Mouse (Mus musculus): ENCODE results near the gene Zfp831. TPM values are rescaled to one million over a fixed set of nuclear protein-coding genes. Genes with fewer than 3 reads are reported as not detected.

The Zfp831 gene
- polyA plus RNA-seq, 1 experiment from 2014 or later: not detected

GRCm38 (mm10) chr2:174701351-174701750, 58.0 kb downstream of the Zfp831 start:
- Histone ChIP-seq H3K4me1 (ENCODE audit: insufficient read depth) (no peaks in the 10 kb centered on the region), H3K9ac (no peak overlapping the region), H3K4me3 (ENCODE audit: low read depth, low read length) (no peak overlapping the region), H3K9me3 (ENCODE audit: low read depth, low read length) (no peaks in the 10 kb centered on the region), H3K27ac (ENCODE audit: low read depth) (no peak overlapping the region), H3K4me2 (no peak overlapping the region), H3K36me3 (ENCODE audit: insufficient read depth) (no peaks in the 10 kb centered on the region), H3K27me3 (ENCODE audit: insufficient read depth, low read length) (no peaks in the 10 kb centered on the region)
- 76% methylated on average over 8 of the region's 8 CpGs for WGBS
- ATAC-seq (ENCODE audit: insufficient read depth): no peak
- TF ChIP-seq CTCF (IDR thresholded peaks at IDR 0.05; ENCODE audit: low read depth): no peak
- no peak for DNase-seq

GRCm38 (mm10) chr2:174707101-174707500, 63.8 kb downstream of the Zfp831 start:
- DNase-seq: no peak
- Histone ChIP-seq H3K4me3 (ENCODE audit: low read depth, low read length) (no peak overlapping the region), H3K27ac (ENCODE audit: low read depth) (0 out of 2 replicates have a peak overlapping the region, but pooled peaks have one; percentile 4), H3K4me2 (no peak overlapping the region), H3K36me3 (ENCODE audit: insufficient read depth) (no peaks in the 10 kb centered on the region), H3K9me3 (ENCODE audit: low read depth, low read length) (no peaks in the 10 kb centered on the region), H3K27me3 (ENCODE audit: insufficient read depth, low read length) (no peaks in the 10 kb centered on the region), H3K9ac (no peak overlapping the region), H3K4me1 (ENCODE audit: insufficient read depth) (no peaks in the 10 kb centered on the region)
- 61% methylated on average over 16 of the region's 16 CpGs for WGBS
- TF ChIP-seq CTCF (IDR thresholded peaks at IDR 0.05; ENCODE audit: low read depth): no peak
- ATAC-seq (ENCODE audit: insufficient read depth): no peak

- Histone ChIP-seq H3K4me1 (ENCODE audit: insufficient read depth) (no peaks in the 10 kb centered on the region), H3K27ac (ENCODE audit: low read depth) (no peak overlapping the region), H3K4me3 (ENCODE audit: low read depth, low read length) (no peak overlapping the region), H3K9ac (no peak overlapping the region), H3K27me3 (ENCODE audit: insufficient read depth, low read length) (no peaks in the 10 kb centered on the region), H3K36me3 (ENCODE audit: insufficient read depth) (no peaks in the 10 kb centered on the region), H3K4me2 (no peak overlapping the region), H3K9me3 (ENCODE audit: low read depth, low read length) (no peaks in the 10 kb centered on the region)
- DNase-seq: no peak
- 67% methylated on average over 4 of the region's 4 CpGs for WGBS
- TF ChIP-seq CTCF (IDR thresholded peaks at IDR 0.05; ENCODE audit: low read depth): no peak
- ATAC-seq (ENCODE audit: insufficient read depth): no peak
Measured at GRCm38 (mm10) chr2:174708587-174708986, 65.3 kb downstream of the Zfp831 start.

GRCm38 (mm10) chr2:174710185-174710584, 66.9 kb downstream of the Zfp831 start:
- no peak for DNase-seq
- 47% methylated on average over 3 of the region's 3 CpGs for WGBS
- H3K4me3 ChIP-seq (ENCODE audit: low read depth, low read length): no peak overlapping the region

GRCm38 (mm10) chr2:174712043-174712442, 68.7 kb downstream of the Zfp831 start:
- Histone ChIP-seq H3K27ac (ENCODE audit: low read depth) (no peak overlapping the region), H3K4me2 (no peak overlapping the region), H3K36me3 (ENCODE audit: insufficient read depth) (no peaks in the 10 kb centered on the region), H3K27me3 (ENCODE audit: insufficient read depth, low read length) (no peaks in the 10 kb centered on the region), H3K9me3 (ENCODE audit: low read depth, low read length) (no peaks in the 10 kb centered on the region), H3K9ac (no peak overlapping the region), H3K4me1 (ENCODE audit: insufficient read depth) (no peaks in the 10 kb centered on the region), H3K4me3 (ENCODE audit: low read depth, low read length) (no peak overlapping the region)
- no peak for ATAC-seq (ENCODE audit: insufficient read depth)
- 91% methylated on average over 1 of the region's 1 CpGs for WGBS
- TF ChIP-seq CTCF (IDR thresholded peaks at IDR 0.05; ENCODE audit: low read depth): no peak
- DNase-seq: no peak

More at GRCm38 (mm10) chr2:174710185-174710584, 66.9 kb downstream of the Zfp831 start:
- no peak overlapping the region for H3K4me2 ChIP-seq
- H3K4me1 ChIP-seq (ENCODE audit: insufficient read depth): no peaks in the 10 kb centered on the region
- H3K27ac ChIP-seq (ENCODE audit: low read depth): no peak overlapping the region
- no peak overlapping the region for H3K9ac ChIP-seq
- no peaks in the 10 kb centered on the region for H3K27me3 ChIP-seq (ENCODE audit: insufficient read depth, low read length)
- no peaks in the 10 kb centered on the region for H3K9me3 ChIP-seq (ENCODE audit: low read depth, low read length)
- no peaks in the 10 kb centered on the region for H3K36me3 ChIP-seq (ENCODE audit: insufficient read depth)
- no peak for ATAC-seq (ENCODE audit: insufficient read depth)
- TF ChIP-seq CTCF (IDR thresholded peaks at IDR 0.05; ENCODE audit: low read depth): no peak

GRCm38 (mm10) chr2:174715938-174716337, 72.6 kb downstream of the Zfp831 start:
- Histone ChIP-seq H3K36me3 (ENCODE audit: insufficient read depth) (no peaks in the 10 kb centered on the region), H3K4me3 (ENCODE audit: low read depth, low read length) (no peak overlapping the region), H3K4me1 (ENCODE audit: insufficient read depth) (no peaks in the 10 kb centered on the region), H3K9me3 (ENCODE audit: low read depth, low read length) (no peaks in the 10 kb centered on the region), H3K27me3 (ENCODE audit: insufficient read depth, low read length) (no peaks in the 10 kb centered on the region), H3K4me2 (no peak overlapping the region), H3K27ac (ENCODE audit: low read depth) (no peak overlapping the region), H3K9ac (no peak overlapping the region)
- ATAC-seq (ENCODE audit: insufficient read depth) (no peak), DNase-seq (no peak)
- TF ChIP-seq CTCF (IDR thresholded peaks at IDR 0.05; ENCODE audit: low read depth): no peak

- H3K27me3 ChIP-seq (ENCODE audit: insufficient read depth, low read length): no peaks in the 10 kb centered on the region
- no peaks in the 10 kb centered on the region for H3K4me1 ChIP-seq (ENCODE audit: insufficient read depth)
- WGBS: 80% methylated on average over 4 of the region's 4 CpGs
- ATAC-seq (ENCODE audit: insufficient read depth) (no peak), DNase-seq (no peak)
- H3K27ac ChIP-seq (ENCODE audit: low read depth): no peak overlapping the region
- H3K36me3 ChIP-seq (ENCODE audit: insufficient read depth): no peaks in the 10 kb centered on the region
- no peak for TF ChIP-seq CTCF (IDR thresholded peaks at IDR 0.05; ENCODE audit: low read depth)
- no peaks in the 10 kb centered on the region for H3K9me3 ChIP-seq (ENCODE audit: low read depth, low read length)
- H3K4me3 ChIP-seq (ENCODE audit: low read depth, low read length): no peak overlapping the region
- H3K4me2 ChIP-seq: no peak overlapping the region
- no peak overlapping the region for H3K9ac ChIP-seq
Measured at GRCm38 (mm10) chr2:174717857-174718256, 74.5 kb downstream of the Zfp831 start.

All from lung, embryonic 14.5 days (tissue).